Mouse (Mus musculus): Measurements from ENCODE around the gene Hnrnph3.
A peak's percentile ranks its signal among the peaks of the same experiment; 100 is the strongest.

The Hnrnph3 gene

DNA sequence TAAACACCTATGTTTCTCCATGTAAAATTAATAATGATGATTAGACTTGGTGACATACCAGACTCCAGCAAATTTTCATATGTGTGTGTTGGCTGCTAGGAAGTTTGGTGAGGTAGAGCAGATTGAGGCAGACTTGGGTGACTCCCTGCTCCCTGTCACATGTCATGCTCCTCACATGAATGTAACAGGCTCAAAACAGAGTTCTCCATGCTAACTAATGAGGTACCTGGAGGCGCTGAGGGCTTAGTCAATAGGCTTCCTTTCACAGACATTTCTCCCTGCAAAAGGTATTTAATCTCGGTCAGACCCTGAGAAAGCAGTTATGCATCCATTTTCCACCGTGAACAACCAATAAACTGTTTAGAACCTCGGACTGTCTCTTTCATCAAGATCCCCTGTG lies 4.4 kb upstream of the Hnrnph3 start:
- no peak for DNase-seq (ENCODE audit: low spot score)

DNA sequence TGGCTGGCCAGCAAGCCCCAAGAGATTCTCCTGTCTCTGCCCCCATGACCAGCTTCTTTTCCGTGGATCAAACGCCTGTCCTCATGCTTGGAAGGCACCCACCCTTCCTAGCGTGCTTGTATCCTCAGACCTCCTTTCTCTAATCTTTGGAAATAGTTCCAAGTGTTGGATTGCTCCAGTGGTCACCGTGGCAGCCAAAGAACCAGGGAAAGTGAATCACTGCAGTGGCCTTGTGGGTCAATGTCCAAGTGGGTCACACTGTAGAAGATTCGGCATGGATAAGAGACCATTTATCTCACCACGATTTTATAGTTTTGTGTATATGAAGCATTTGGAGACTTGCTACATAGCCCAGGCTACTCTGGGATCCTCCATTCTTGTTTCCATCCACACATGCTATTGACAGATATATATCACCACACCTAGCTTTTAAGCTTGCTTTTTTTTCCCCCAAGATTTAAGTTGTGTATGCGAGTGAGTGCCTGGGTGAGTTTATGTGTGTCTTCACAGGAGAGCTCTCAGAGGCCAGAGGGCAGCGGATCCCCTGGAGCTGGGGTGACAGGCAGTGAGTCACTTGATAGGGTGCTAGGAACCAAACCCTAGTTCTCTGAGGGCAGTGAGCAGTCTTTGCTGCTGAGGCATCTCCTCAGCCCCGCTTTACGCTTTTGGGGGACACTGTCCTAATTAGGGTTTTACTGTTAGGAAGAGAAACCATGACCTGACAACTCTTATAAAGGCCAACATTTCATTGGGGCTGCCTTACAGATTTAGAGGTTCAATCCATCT lies 3.6 kb upstream of the Hnrnph3 start:
- DNase-seq (ENCODE audit: low spot score) = no peak

DNA sequence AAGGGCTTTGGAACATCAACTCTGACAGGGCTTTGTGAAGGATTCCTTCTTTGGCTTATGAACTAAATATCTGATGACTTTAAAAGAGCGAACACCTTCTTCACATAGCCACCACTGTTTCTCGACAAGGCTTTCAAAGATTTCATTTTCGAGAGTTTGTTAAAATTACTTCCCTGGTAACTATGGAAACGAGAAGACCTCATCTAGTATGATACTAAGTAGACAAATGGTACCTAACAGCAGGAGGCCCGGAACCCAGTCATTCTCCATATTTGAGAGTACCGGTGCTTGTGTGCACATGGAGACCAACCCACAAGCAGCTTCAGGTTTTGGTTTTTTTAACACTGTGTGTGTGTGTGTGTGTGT lies 2.8 kb upstream of the Hnrnph3 start:
- DNase-seq (ENCODE audit: low spot score) = no peak

DNA sequence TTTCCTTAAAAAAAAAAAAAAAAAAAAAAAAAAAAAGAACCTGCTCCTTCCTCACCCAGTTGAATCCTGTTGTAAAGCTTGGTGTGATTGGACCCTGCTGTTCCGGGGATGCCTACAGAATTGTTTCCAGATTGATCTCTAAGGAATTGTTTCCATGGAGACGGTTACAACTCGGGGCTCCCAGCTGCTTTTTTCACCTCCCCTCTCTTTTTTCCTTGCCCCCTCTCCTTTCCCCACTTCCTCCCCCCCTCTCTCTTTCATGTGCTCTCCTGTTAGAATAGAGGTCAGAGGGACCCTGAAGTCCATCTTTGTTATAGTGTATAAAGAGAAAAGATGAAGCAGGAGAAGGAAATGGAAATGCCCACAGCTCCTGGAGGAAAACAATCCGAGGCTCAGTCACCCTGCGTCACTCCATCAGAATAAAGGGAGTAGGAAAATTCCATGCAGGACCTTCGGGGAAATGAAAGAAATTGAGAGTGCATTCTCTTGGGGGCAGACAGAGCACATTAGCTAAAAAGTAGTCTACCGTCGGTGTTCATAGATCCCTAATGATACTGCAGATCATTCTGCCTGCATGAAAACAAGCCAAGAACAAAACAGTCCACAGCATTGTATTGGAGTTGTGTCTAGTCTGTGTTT lies 2.3 kb upstream of the Hnrnph3 start:
- no peak for DNase-seq (ENCODE audit: low spot score)

DNA sequence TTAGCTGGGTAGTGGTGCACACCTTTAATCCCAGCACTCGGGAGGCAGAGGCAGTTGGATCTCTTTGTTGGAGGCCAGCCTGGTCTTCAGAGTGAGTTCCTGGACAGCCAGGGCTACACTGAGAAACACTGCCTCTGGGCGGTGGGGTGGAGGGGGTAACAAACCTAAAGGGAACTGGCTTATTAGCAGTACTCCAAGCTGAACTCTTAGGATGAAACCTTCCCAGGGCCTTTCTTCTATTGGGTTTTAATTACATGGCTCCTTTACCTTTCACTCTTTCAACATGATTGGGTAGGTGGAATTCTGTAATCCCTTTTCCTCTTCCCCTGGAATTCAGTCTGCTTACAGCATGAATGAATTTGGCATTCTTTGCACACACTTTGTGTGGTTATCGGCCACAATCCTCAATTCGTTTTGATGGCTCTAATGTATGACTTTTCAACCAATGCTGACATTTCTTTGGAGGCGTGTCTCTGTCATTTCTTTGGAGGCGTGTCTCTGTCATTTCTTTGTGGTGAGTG lies 1.5 kb upstream of the Hnrnph3 start:
- no peak for DNase-seq (ENCODE audit: low spot score)

DNA sequence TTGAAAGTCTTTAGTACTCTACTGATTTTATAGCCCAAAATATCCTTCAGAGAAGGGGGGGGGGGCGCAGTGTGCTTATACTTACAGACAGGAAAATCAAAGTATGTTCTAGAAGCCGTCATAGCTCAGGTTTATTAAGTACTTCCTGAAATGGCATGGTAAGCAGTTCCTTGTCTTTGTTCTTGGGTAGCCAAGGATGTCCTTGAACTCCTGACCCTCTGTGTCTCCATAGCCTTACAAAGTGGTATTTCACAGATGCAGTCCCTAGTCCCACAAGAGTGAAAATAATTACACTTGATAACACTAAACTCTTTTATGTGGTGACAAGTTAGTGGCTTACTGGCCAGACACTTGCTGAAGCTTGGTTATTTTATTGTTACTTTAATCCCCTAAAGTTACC lies 999 bp upstream of the Hnrnph3 start:
- no peak for DNase-seq (ENCODE audit: low spot score)

DNA sequence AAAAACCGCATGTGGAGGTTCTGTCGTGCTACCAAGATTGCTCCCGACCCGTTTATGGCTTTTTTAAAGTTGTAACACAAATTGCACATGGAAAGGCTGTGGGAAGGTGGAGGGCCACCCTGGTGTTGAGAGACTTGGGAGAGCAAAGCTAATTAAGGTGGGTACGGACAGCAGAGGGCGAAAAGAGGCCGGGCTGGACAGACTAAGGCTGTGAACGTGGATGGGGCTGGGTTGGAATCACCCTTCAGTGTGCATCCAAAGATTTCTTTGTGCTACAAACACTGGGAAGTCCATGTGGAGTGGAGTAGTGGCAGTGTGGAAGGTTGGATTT lies 528 bp upstream of the Hnrnph3 start:
- DNase-seq (ENCODE audit: low spot score) = peak; percentile 58

DNA sequence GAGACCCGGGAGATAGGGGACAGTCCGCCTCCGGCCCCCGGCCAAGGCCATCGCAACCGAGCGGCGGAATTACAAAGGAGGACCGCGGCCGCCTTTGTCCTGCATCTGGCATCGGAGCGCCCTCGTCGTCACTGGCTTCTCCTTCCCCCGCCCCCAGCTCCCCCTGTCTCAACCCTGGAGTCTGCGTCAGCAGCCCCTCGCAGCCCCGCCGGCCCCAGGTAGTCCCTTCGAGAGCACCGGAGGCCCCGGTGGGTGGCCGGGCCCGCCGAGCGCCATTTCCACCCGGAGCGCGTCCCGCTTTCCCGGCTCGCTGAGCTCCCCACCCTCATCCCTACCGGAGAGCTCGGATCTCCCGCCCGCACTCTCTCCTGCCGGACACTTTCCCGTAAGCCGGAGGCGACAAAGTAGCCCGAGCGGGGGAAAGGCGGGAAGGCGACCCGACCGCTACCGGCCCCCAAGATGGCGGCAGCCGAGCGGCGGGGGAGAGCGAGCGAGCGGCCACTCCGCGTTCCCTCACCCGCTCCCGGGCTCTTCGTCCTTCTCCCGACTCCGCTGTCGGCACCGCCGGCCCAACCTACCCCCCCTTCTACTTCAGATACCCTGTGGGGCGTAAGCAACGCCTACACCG lies 782 bp downstream of the Hnrnph3 start:
- peak; percentile 56 for DNase-seq (ENCODE audit: low spot score)

DNA sequence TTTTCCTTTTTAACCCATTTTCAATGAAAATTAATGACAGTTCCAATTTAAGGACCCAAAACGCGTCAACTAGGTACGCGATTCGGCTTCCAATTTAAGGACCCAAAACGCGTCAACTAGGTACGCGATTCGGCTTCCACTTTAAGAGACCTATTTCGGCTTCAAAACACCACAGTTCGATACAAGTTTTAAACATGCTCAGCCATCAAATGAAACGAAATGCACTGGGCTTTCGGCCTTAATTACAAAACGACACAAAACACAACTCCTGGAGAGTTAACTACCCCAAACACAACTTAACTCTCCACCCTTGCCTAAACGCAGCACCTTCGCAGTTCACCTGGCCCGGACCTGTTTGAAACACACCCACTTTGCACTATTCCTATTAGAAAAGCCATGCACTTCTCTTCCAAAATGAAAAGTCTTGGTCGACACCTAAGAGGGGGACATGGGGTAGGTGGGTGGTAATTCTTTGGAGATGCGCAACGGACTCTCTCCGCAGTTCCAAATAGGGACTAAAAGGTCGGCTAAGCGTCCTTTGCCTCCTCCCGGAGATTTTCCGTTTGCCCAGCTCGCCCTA lies 1.4 kb downstream of the Hnrnph3 start:
- DNase-seq (ENCODE audit: low spot score) = no peak

DNA sequence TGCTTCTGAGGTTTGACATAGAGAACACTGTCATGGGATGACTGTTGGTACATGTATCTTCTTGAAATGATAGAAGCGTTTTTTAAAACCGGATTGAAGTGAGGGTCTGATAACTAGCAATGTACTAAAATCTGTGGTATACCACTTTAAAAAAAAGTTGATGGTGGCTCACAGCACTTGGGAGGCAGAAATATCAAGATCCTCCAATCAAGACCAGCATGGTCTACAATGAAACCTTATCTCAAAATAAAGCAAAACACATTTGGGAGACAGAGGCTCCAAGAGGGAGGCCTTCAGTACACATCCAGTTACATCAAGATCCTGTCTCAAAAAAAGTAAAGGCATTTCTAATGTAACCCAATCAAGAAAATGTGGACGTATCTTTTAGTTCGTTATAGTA lies 2.3 kb downstream of the Hnrnph3 start:
- DNase-seq (ENCODE audit: low spot score) = no peak

DNA sequence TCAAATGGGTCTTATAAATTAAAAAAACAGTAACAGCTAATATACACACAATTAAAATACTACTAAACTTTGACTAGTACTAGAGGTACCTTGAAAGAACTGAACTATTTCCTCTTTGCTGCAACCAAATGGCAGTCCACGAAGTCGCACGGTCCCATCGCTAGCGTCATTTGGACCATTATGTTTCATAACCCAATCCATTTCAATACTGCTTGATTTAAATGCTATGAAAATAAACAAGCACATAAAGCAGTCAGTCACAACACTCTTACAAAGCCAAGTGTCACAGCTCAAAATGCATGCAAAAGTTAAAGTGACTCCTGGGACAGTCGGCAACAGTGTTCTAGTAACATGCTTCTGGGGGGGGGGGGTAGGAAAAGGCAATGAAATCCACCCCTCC lies 4.7 kb downstream of the Hnrnph3 start:
- no peak for DNase-seq (ENCODE audit: low spot score)

DNA sequence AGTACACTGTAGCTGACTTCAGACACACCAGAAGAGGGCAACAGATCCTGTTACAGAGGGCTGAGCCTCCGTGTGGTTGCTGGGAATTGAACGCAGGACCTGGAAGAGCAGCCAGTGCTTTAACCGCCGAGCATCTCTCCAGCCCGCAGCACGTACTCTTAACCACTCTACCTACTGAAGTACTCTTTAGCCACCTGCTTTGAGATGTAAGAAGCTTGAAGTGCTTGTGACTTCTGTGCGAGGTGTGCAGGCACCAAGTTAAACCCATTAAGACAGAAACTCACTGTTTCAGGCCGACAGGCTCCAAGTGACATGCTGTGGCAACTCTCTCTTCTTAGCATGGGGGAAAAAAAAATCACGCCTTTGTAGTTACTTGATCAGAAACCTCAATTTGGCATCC lies 9.8 kb downstream of the Hnrnph3 start:
- DNase-seq (ENCODE audit: low spot score) = no peak

DNA sequence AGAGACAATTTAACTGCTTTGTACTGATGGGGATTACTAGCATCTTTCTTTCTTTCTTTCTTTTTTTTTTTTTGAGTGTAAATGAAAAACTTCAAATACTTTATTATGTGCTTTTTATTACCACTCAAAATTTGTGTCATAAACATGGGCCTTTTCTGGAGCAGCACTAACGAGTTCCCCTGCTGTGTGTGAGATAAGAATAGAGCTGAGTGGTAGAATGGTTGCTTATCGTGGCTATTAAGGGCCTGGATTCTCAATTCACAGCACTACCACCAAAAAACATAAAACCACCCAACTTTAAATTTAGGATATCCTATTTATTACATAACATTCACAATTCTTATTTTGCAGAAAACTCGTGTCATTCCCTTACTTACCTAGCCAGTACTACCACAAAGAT lies 10.5 kb downstream of the Hnrnph3 start:
- DNase-seq (ENCODE audit: low spot score) = no peak

DNA sequence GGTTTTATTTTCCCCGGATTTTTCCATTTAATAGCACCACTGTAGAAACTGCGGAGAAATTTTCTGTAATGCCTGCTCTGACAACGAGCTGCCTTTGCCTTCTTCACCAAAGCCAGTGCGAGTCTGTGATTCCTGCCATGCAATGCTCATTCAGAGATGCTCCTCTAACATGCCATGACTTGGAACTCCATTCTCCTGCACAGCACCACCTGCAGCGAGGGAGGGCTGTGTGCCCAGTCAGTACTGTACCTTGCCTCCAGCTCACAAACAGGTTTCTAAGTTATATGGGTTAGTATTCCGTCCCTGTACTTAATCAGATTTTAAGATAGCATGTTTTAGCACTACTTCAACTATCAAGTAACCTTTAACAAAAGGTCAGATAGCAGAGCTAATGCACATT lies 12.5 kb downstream of the Hnrnph3 start:
- no peak for DNase-seq (ENCODE audit: low spot score)

DNA sequence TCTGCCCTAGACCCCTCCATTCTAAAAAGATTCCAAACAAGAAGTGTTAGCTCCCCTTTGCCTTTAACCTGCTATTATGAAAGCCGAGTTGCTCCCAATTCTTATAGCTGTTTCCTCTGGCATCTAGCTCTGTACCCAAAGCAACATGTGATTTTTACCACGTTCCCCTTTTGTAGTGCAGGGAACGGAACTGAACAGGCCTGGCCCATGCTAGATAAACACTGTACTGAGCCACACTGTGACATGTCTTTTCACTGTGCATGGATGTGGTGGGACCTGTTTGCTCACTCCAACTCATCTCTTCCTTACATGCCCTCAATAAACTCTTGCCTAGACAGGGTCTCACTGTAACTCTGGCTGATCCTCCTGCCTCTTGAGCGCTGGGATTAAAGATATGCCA lies 13.7 kb downstream of the Hnrnph3 start:
- DNase-seq (ENCODE audit: low spot score) = no peak

DNA sequence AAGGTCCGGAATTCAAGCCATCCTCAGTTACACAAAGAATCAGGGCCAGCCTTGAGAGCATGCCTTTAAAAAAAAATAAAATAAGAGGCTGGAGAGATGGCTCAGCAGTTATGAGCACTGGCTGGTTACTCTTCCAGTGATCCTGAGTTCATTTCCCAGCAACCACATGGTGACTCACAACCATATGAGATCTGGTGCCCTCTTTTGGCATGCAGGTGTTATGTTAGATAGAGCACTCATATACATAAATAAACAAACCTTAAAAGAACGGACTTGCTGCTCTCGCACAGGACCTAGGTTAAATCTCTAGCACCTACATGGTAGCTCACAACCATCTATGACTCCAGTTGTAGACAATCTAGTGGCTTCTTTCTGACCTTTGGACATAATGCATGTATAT lies 15.8 kb downstream of the Hnrnph3 start:
- DNase-seq (ENCODE audit: low spot score) = no peak

DNA sequence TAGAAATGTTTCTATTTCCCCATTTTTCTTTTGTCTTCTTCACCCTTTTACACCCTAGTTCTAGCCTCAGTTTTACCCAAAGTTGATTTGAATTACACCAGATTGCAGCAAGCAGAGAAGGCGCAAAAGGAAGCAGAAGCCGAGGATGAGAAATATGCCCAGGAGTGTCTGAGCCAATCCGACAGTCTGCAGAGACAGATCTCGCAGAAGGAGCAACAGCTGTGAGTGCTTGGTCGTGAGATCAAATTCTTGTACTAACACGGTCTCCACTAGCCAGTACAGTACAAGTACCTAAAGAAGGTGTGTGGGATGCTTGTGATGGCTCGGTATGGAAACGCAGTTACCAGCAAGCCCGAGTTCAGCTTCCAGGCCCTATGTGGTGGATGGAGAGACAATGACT lies 19.5 kb downstream of the Hnrnph3 start:
- no peak for DNase-seq (ENCODE audit: low spot score)

DNA sequence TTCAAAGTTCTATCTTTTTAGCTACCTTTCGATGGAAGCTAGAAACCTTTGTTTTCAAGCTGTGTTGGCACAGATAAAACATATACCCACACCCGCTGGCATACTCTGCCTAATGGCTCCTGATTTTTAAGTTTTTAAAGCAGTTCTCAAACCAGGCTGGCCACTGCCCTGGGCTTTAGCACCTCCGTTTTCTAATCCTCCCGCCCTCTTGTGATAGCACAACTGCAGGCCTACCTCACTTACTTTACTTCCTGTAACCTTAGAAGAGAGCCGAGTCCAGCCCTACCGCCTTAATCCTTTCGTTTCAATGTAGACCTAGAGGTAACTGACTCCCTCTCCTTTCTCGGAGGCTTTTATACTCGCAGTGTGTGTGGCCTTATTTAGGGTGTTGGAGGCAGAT lies 20.8 kb downstream of the Hnrnph3 start:
- no peak for DNase-seq (ENCODE audit: low spot score)

DNA sequence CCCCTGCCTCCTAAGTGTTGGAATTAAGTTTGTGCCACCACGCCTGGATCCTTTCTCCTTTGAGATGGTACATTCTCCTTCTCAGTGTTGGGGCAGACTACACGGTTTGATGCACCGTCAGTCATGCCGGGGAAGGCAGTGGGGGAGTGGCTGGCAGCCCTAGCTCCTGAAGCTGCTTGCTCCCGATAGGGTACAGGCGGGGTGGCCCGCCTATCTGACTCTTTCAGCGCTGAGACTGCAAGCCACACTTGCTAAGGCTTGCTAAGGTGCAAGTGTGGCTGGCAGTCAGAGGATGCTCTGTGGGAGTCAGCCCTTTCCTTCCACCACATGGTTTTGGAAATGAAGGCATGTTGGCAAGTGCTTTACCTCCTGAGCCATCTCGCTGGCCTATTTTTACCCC lies 23.4 kb downstream of the Hnrnph3 start:
- no peak for DNase-seq (ENCODE audit: low spot score)

DNA sequence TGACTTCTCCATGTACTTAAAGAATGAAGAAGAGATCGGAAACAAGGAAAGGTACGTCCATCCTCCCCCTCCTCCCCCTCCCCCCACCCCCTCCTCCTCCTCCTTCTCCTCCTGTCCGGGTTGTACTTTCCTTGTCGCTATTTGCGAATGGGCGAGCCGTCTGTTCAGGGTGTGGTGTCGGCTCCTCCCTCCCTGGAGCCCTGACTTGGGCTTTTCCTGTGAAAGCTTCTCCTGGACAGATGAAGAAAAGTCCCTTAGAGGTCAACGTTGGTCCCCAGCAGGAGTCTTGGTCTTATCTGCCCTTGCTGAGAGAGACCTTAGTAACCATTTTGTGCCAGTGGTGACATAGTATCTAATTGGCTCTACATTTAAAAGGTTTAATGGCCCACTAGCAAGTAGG lies 30.0 kb downstream of the Hnrnph3 start:
- DNase-seq (ENCODE audit: low spot score) = no peak

DNA sequence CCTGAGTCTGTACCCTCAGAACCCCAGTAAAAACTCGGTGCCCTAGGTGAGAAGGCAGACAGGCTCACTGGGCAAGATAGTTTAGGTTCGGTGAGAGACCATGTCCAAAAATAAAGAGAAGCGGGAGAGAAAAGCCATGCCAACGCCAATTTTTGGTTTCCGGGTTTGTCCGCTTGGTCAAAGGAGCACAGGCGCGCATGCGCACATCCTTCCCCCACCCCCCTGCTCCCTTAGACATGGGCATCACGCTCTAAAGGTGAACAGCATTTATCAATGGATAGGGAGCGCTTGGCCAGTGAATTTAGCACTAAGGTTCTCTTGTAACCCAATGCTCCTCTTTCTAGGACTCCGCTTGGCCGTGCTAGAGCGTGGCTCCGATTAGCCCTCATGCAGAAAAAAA lies 33.4 kb downstream of the Hnrnph3 start:
- DNase-seq (ENCODE audit: low spot score) = no peak

DNA sequence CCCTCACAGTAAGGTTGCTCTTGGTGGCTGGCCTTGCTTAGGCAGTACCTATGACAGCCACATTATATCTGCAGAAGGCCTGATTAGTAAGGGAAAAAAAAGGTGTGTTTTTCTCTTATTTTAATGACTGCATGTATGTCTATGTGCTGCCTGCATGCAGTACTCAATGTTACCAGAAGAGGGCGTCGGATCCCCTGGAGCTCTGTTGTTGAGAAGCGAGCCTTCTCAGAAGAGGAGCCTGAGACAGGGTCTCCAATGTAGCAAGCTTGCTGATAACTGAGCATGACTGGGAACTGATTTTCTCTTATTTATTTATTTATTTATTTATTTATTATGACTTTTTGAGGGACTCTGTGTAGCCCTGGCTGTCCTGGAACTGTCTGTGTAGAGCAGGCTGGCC lies 36.7 kb downstream of the Hnrnph3 start:
- no peak for DNase-seq (ENCODE audit: low spot score)

DNA sequence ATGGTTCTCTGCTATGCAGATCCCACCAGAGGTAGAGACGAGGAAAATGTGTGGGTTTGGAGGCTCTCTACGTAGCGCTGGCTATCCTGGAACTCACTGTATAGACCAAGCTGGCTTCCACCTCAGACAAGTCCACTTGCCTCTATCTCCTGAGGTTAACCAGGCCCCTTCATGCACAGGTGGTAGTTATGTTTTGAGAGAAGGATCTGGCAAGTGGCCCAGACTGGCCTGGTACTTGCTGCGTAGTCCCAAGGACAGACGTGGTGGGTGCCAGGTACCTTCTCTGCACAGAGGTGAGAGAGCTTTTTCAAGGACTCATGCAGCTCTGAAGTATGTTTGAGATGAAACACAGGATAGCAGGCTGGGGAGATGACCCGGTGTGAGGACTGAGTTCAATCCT lies 39.5 kb downstream of the Hnrnph3 start:
- no peak for DNase-seq (ENCODE audit: low spot score)

All from ovary, postnatal 14 days (tissue).